Mouse (Mus musculus): ENCODE data around the gene Hoxb9.

DNA sequence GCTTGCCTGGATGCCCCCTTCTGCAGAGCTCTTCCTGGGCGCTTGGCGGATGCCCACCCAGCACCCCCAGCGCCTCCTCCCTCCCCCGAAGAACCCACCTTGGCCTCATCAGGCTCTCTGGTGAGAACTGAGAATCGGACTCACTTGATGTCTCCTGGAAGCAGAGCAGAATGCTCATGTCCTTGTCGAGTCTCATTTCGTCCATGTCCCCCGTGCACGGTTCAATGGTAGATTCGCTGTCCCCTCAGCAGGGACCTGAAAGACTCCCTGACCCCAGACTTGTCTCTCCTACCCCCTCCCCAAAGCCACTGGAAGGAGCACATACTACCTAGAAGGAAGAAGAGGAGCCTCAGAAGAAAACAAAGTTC is 29.8 kb downstream of the Hoxb9 start:
- no peak for TF ChIP-seq CTCF (IDR thresholded peaks at IDR 0.05; ENCODE audit: low read depth)
- no peak for TF ChIP-seq EP300 (IDR thresholded peaks at IDR 0.05; ENCODE audit: low read depth)

Measured in liver, embryonic 14.5 days (tissue).